Comparison of ENCODE assay signal across 10 mouse cellular contexts in the genomic region with DNA sequence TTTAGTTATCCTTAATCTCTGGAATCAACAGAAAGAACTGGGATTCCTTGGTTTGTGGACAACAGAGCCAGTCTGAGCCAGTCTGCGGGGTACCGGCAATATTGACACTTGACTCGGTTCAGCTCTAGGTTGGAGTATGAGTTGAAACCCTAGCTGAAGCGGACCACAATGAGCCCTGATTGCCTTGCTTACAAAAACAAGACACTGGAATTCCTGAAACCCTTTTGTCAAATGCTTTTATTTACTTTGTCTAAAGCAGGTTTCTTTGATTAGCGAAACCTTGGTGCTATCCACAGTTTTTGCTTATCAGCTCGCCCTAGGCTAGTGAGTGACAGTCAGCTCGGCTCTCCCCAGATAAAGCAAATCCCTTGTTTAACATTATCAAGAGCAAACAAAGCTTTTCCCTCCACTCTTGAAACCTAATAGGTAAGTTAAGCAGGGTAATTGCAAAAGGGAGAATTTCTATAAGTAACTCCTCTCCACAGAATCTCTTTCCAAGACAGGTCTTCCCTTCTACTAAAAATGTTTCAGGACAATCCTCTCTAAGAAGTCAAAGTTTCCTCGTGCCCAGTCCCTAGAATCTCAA.
DNase-seq lines count a peak whose midpoint lies in the region; ATAC-seq and TF ChIP-seq lines count a peak whose summit lies in the region.
"Had no signal": no experiment of that assay in that cellular context is flagged by ENCODE, and none has a peak within 500 bp of the region (broad histone marks: within the 10 kb centered on the region; RNA-seq: fewer than 3 reads in every experiment).

No protein-coding gene starts in this region.

- 12% methylated on average over 8 of the region's 8 CpGs for WGBS in heart, embryonic 16.5 days
- WGBS in hindbrain, embryonic 13.5 days: 13% methylated on average over 8 of the region's 8 CpGs
- WGBS in liver, postnatal 0 days (ENCODE audit: insufficient replicate concordance): 33% methylated on average over 8 of the region's 8 CpGs

- no peak for DNase-seq in heart, adult 9 months (ENCODE audit: low spot score in 2 of 2)
- DNase-seq in embryo, embryonic 10.5 days (ENCODE audit: low spot score): peak; percentile 63
- DNase-seq in liver, postnatal 0 days: no peak
- no peak for DNase-seq in frontal cortex, postnatal 14 days (ENCODE audit: low spot score in 2 of 2)
- DNase-seq in layer of hippocampus, adult 18-20 months (ENCODE audit: low spot score in 2 of 2): no peak
- no peak for DNase-seq in layer of hippocampus, postnatal 36 days
- DNase-seq: lung, adult 2 months had no signal

- H3K27ac ChIP-seq in heart, embryonic 16.5 days (ENCODE audit: low read length): peak overlapping the region; percentile 49
- H3K27ac ChIP-seq in hindbrain, embryonic 13.5 days: no peak overlapping the region
- H3K27ac ChIP-seq in liver, postnatal 0 days (ENCODE audit: low read depth): no peak overlapping the region

- no peak for TF ChIP-seq CTCF in liver, postnatal 0 days (IDR thresholded peaks at IDR 0.05; ENCODE audit: low read depth)

- H3K4me1 ChIP-seq in heart, embryonic 16.5 days (ENCODE audit: control insufficient read depth, insufficient read depth, low read length): peaks cover 16% of the 10 kb centered on the region
- H3K4me1 ChIP-seq in hindbrain, embryonic 13.5 days (replicated peaks): peaks cover 37% of the 10 kb centered on the region
- peaks cover 9% of the 10 kb centered on the region for H3K4me1 ChIP-seq in liver, postnatal 0 days (ENCODE audit: insufficient read depth)

- H3K9ac ChIP-seq in heart, embryonic 16.5 days (ENCODE audit: low read length): peak overlapping the region; percentile 88
- H3K9ac ChIP-seq in hindbrain, embryonic 13.5 days: peak overlapping the region; percentile 30; the same call in 1 of the 2 replicates
- peak overlapping the region; percentile 2; the same call in 1 of the 2 replicates for H3K9ac ChIP-seq in liver, postnatal 0 days (replicated peaks)

- no peaks in the 10 kb centered on the region for H3K36me3 ChIP-seq in heart, embryonic 16.5 days (ENCODE audit: control insufficient read depth, insufficient read depth)
- H3K36me3 ChIP-seq in hindbrain, embryonic 13.5 days: no peaks in the 10 kb centered on the region
- no peaks in the 10 kb centered on the region for H3K36me3 ChIP-seq in liver, postnatal 0 days (replicated peaks; ENCODE audit: insufficient read depth, low read length)

- peak overlapping the region; percentile 70 for H3K4me3 ChIP-seq in heart, embryonic 16.5 days (ENCODE audit: low read length)
- H3K4me3 ChIP-seq in hindbrain, embryonic 13.5 days: peak overlapping the region; percentile 58
- peak overlapping the region; percentile 54 for H3K4me3 ChIP-seq in liver, postnatal 0 days (ENCODE audit: low read depth, low read length)

- TF ChIP-seq EP300 in liver, postnatal 0 days (IDR thresholded peaks at IDR 0.05; ENCODE audit: low read depth): no peak

- H3K4me2 ChIP-seq in heart, embryonic 16.5 days (ENCODE audit: low read depth, low read length): peak overlapping the region; percentile 73
- peak overlapping the region; percentile 81 for H3K4me2 ChIP-seq in hindbrain, embryonic 13.5 days
- H3K4me2 ChIP-seq in liver, postnatal 0 days (ENCODE audit: low read depth, low read length): peak overlapping the region; percentile 75

- no peak for ATAC-seq in heart, embryonic 16.5 days (replicated peaks; ENCODE audit: extremely low read depth, insufficient read depth, low FRiP score)
- no peak for ATAC-seq in hindbrain, embryonic 13.5 days (ENCODE audit: low FRiP score)
- ATAC-seq in liver, postnatal 0 days: no peak

- H3K27me3 ChIP-seq in heart, embryonic 16.5 days (ENCODE audit: control insufficient read depth, insufficient read depth, low read length): no peaks in the 10 kb centered on the region
- H3K27me3 ChIP-seq in hindbrain, embryonic 13.5 days: peaks cover 21% of the 10 kb centered on the region
- H3K27me3 ChIP-seq in liver, postnatal 0 days (ENCODE audit: insufficient read depth, low read length): peaks cover 15% of the 10 kb centered on the region
- H3K27me3 ChIP-seq: CH12.LX had no signal

- no peaks in the 10 kb centered on the region for H3K9me3 ChIP-seq in heart, embryonic 16.5 days (replicated peaks; ENCODE audit: control insufficient read depth, low read length)
- no peaks in the 10 kb centered on the region for H3K9me3 ChIP-seq in hindbrain, embryonic 13.5 days
- no peaks in the 10 kb centered on the region for H3K9me3 ChIP-seq in liver, postnatal 0 days (ENCODE audit: low read length)

Comparison
In these comparisons a context has a peak if more than half of its experiments do, and no peak if none do; other contexts are left out.
1. H3K9ac ChIP-seq: peak in every context shown above with its lines; median percentile 88 in heart, embryonic 16.5 days; 30 in hindbrain, embryonic 13.5 days; 2 in liver, postnatal 0 days.